Mouse (Mus musculus) bone marrow, adult 2 months (tissue): ENCODE measurements at regions not wholly inside any gene's neighbourhood (a gene's known extent, or its start where the extent isn't known, plus 50 kb on each side); places are given as distances from the start of the nearest gene placed in this dataset.

Experiments used
- CTCF ChIP-seq: fragments of 200-500 bp; IDR thresholded peaks from 2 replicates; pipeline ENCODE4 v1.5.1; 2011; ENCODE audit warnings: low read length, control low read depth; ENCODE audit not compliant: control insufficient read depth, insufficient read depth
- POLR2A ChIP-seq: fragments of 200-500 bp; IDR thresholded peaks from 2 replicates; pipeline ENCODE4 v1.6.1; 2011; ENCODE audit warnings: low read depth, mild to moderate bottlenecking, control low read depth, low read length, borderline replicate concordance; ENCODE audit not compliant: control insufficient read depth

- no peak for TF ChIP-seq POLR2A
- no peak for TF ChIP-seq CTCF
Measured at GRCm38 (mm10) chr8:90600946-90601695, 216.1 kb downstream of the Gm19935 start.
